Mouse (Mus musculus) left cerebral cortex, adult 2 months (tissue): ENCODE data around the gene Marc1. TPM values are rescaled to one million over a fixed set of nuclear protein-coding genes. Genes with fewer than 3 reads are reported as not detected.

Experiments
- DNase-seq, 2 experiments: peaks; one replicate each; pipeline ENCODE4 v3.0.0; 2021 to 2022; ENCODE audit warnings: low spot score in 2 of 2, mixed read lengths in 1 of 2; ENCODE audit errors: extremely low spot score in 1 of 2
- H3K27ac ChIP-seq: fragments of 200-600 bp; 2 replicates; pipeline ENCODE4 v1.8.1; 2022
- H3K4me3 ChIP-seq: fragments of 200-600 bp; 2 replicates; pipeline ENCODE4 v1.8.1; 2022
- CTCF ChIP-seq: fragments of 200-600 bp; IDR thresholded peaks from 2 replicates; pipeline ENCODE4 v1.8.1; 2022; ENCODE audit warnings: antibody characterized with exemption, mild to moderate bottlenecking, moderate library complexity
- intact Hi-C: fragments of 180-260 bp; cut with DNase I; formaldehyde crosslinking; loops from one replicate; pipeline ENCODE4 v1.15.1; 2025
- total RNA-seq, 2 experiments: library from RNA; stranded (reverse); gene quantifications; 2 replicates each; pipeline ENCODE4 v1.2.3; 2021

Marc1 gene
- total RNA-seq, 2 experiments from 2014 or later = 0.26 TPM; not detected in 1

- no peak for DNase-seq
- TF ChIP-seq CTCF = no peak
- intact Hi-C loops = no loop called here
- Histone ChIP-seq H3K4me3 (no peak overlapping the region), H3K27ac (no peak overlapping the region)
These were observed 29.0 kb downstream of the Marc1 start for GRCm38 (mm10) chr1:184782161-184782513.

DNA sequence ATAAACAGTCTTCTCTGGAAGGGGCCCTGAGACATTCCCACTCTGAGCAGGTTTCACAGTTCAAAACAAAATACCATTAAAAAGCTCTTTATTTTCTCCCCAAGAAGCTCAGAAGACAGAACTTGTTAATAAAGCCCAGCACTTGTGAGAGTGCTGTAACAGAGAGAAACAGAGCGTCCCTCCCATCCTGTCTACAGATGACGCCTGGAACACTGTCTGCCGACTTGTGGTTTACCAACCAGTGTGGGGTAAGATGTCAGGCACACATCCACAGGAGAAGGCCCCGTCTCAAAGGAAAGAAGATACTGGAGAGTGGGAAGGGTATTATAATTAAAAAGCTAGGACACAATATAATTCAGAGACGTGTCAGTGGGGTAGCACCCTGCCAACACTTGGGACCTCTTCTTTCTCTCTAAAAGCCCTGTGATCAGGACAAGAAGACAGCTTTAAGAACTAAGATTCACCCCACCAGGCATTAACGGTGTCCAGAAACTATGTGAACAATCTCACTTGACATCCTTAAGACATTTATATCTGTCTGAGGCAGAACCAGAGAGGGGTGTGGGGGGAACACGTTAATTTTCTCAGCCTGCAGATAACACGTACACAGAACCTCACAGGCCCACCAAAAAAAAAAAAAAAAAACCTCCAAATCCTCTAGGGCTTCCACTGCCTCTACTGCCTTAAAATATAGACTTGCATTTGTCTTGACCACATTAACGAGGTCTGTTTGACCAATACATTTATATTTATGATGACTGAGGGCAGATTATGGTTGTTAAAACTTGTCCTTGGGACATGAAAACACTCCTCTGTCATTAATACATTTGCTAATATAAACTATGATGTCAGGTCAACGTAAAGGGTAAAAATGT, 29.6 kb downstream of the Marc1 start:
- H3K4me3 ChIP-seq = no peak overlapping the region
- no peak overlapping the region for H3K27ac ChIP-seq
- DNase-seq = no peak
- no peak for TF ChIP-seq CTCF
- intact Hi-C loops = no loop called here

GRCm38 (mm10) chr1:184778157-184778556, 33.0 kb downstream of the Marc1 start:
- H3K27ac ChIP-seq = no peak overlapping the region
- TF ChIP-seq CTCF = no peak
- intact Hi-C loops = no loop called here
- no peak overlapping the region for H3K4me3 ChIP-seq
- no peak for DNase-seq

- intact Hi-C loops = no loop called here
These were observed 33.9 kb downstream of the Marc1 start for GRCm38 (mm10) chr1:184777061-184777795.

GRCm38 (mm10) chr1:184775289-184775688, 35.8 kb downstream of the Marc1 start:
- H3K27ac ChIP-seq = no peak overlapping the region
- TF ChIP-seq CTCF = no peak
- intact Hi-C loops = no loop called here
- H3K4me3 ChIP-seq = no peak overlapping the region
- DNase-seq = no peak

More at GRCm38 (mm10) chr1:184777061-184777795, 33.9 kb downstream of the Marc1 start:
- no peak overlapping the region for H3K4me3 ChIP-seq
- no peak overlapping the region for H3K27ac ChIP-seq
- peak; percentile 24 for TF ChIP-seq CTCF
- DNase-seq = no peak

DNA sequence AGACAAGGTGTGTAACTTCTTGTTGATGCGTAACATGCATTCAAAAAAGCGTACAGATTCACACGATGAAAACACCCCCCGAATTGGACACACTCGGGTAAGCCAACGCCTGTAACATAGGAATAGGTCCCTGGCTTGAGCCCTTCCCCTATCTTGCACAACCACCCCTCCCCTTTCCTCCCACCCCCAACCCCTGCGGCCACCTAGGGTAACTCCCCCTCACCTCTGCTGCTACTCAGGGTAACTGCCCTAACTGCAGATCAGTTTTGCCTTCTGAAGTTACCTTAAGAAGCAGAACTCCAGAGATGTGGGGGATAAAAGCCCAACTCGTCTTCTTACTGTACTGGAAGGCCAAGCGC, 39.2 kb downstream of the Marc1 start:
- intact Hi-C loops = loop anchor here (2.0 kb wide), 1 partner anchor 505 kb away; no protein-coding TSS in a partner anchor
- Histone ChIP-seq H3K4me3 (no peak overlapping the region), H3K27ac (no peak overlapping the region)
- no peak for TF ChIP-seq CTCF
- DNase-seq = no peak

- TF ChIP-seq CTCF = peak; percentile 87
- DNase-seq = peak; percentile 43 to 64
- H3K27ac ChIP-seq = no peak overlapping the region
- H3K4me3 ChIP-seq = no peak overlapping the region
- intact Hi-C loops = no loop called here
These were observed 39.8 kb downstream of the Marc1 start for GRCm38 (mm10) chr1:184771202-184771890.

DNA sequence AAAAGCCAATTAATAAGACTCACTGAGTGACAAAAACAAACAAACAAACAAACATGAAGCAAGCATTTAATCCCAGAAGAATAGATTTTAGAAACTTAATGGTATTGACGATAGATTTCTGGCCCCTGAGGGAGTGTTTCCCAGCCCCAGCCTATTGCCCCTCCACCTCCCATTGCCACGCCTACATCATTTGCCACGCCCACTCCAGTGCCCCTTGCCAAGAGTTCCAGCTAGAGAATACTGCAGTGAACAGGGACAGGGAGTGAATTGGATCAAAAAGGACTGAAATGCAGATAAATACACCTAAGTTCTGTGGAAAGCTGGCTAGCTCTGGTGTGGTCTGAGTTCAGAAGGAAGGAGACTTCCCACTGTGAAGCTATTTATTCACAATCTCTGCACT, 47.2 kb downstream of the Marc1 start:
- intact Hi-C loops = no loop called here
- TF ChIP-seq CTCF = no peak
- no peak for DNase-seq
- no peak overlapping the region for H3K27ac ChIP-seq
- H3K4me3 ChIP-seq = no peak overlapping the region

DNA sequence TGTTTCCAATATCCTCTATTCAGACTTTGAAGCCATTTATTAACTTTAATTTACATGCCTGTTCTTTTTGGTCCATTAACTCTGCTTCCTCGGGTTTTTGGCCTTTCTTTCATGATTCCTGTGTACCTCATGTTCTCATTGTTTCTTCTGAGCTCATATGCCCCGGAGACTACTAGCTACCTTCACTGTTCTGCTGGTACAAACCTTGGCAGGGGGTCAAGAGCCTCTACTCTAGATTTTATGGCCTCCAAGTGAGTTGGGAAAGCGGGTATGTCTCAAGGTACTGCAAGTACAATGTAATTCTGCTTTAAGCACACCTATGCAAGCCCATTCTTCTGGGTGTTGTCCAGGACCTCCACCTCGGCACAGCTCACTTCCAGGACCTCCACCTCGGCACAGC, 48.2 kb downstream of the Marc1 start:
- no peak overlapping the region for H3K4me3 ChIP-seq
- no peak overlapping the region for H3K27ac ChIP-seq
- TF ChIP-seq CTCF = no peak
- no peak for DNase-seq
- intact Hi-C loops = no loop called here

DNA sequence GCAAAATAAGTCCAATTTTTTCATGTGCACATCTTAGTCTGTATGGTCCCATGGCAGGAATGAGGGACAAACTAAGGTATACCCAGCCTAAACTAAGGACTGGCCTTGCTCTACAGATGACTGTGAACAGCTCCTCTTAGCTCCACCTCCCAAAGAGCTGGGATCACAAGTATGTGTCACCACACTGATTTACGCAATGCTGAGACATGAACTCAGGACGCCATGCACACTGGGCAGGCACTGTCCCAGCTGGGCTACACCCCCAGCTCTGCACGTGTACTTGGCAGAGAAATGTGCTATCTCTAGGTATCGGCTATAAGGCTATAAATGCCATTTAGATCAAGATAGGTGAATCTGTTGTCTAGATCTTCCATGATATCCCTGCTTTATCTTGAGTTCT, 49.1 kb downstream of the Marc1 start:
- TF ChIP-seq CTCF = no peak

DNA sequence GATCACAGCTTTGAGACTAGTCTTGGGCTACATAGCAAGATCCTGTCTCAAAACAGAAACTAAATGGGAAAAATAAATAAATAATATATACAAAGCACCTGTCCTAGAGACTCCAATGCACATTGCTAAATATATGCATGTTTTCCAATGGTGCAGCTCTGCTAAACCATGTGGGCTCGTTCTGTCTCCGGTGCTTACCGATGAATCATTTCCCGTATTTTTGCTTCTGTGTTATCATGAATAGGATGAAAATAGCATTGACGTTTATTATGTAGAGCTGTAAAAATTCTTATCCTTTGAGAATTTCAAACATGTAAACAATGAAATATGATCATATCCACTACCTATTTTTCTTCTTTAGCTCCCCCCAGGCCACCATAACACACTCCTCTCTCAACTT, 58.4 kb downstream of the Marc1 start:
- H3K27ac ChIP-seq = no peak overlapping the region
- H3K4me3 ChIP-seq = no peak overlapping the region
- TF ChIP-seq CTCF = no peak
- intact Hi-C loops = no loop called here
- DNase-seq = no peak

More for the DNA sequence above, 49.1 kb downstream of the Marc1 start:
- no peak for DNase-seq
- intact Hi-C loops = no loop called here
- Histone ChIP-seq H3K27ac (no peak overlapping the region), H3K4me3 (no peak overlapping the region)

GRCm38 (mm10) chr1:184750114-184750664, 60.9 kb downstream of the Marc1 start:
- H3K4me3 ChIP-seq = no peak overlapping the region
- TF ChIP-seq CTCF = no peak
- intact Hi-C loops = no loop called here
- no peak overlapping the region for H3K27ac ChIP-seq
- no peak for DNase-seq
